Mouse (Mus musculus) midbrain, embryonic 14.5 days (tissue): Measurements from ENCODE around the gene C87499. TPM values are rescaled to one million over a fixed set of nuclear protein-coding genes. Genes with fewer than 3 reads are reported as not detected.

Experiments
- ATAC-seq: fragments of 200-750 bp; cut with Nextera tagmentation; 2 replicates; pipeline ENCODE4 v1.8.0; 2017; ENCODE audit warnings: moderate number of reproducible peaks, moderate library complexity; ENCODE audit not compliant: low FRiP score, low TSS enrichment
- DNase-seq: peaks from one replicate; pipeline ENCODE4 v3.0.0-alpha.2; 2015
- H3K27ac ChIP-seq: fragments of 300-500 bp; sonication (generic); replicated peaks from 2 replicates; pipeline ENCODE4 v1.5.1; 2014; ENCODE audit warnings: mild to moderate bottlenecking, low read depth, low read length, moderate library complexity
- H3K27me3 ChIP-seq: fragments of 300-500 bp; sonication (generic); 2 replicates; pipeline ENCODE4 v1.6.1; 2014; ENCODE audit warnings: low read length, control low read depth, mixed read lengths; ENCODE audit not compliant: control insufficient read depth, insufficient read depth
- H3K36me3 ChIP-seq: fragments of 300-500 bp; sonication (generic); 2 replicates; pipeline ENCODE4 v1.6.1; 2014; ENCODE audit warnings: low read length, control low read depth; ENCODE audit not compliant: control insufficient read depth, insufficient read depth
- H3K4me1 ChIP-seq: fragments of 300-500 bp; sonication (generic); 2 replicates; pipeline ENCODE4 v1.6.1; 2014; ENCODE audit warnings: mild to moderate bottlenecking, antibody characterized with exemption, low read length, control low read depth; ENCODE audit not compliant: control insufficient read depth, insufficient read depth
- H3K4me2 ChIP-seq: fragments of 300-500 bp; sonication (generic); 2 replicates; pipeline ENCODE4 v1.6.1; 2014; ENCODE audit warnings: mild to moderate bottlenecking, low read length, moderate library complexity
- H3K4me3 ChIP-seq: fragments of 300-500 bp; sonication (generic); replicated peaks from 2 replicates; pipeline ENCODE4 v1.5.1; 2014; ENCODE audit warnings: low read depth, low read length
- H3K9ac ChIP-seq: fragments of 300-500 bp; sonication (generic); replicated peaks from 2 replicates; pipeline ENCODE4 v1.6.1; 2014; ENCODE audit warnings: mild to moderate bottlenecking, low read length, moderate library complexity
- H3K9me3 ChIP-seq: fragments of 300-500 bp; sonication (generic); 2 replicates; pipeline ENCODE4 v1.6.1; 2016; ENCODE audit warnings: low read length, control low read depth, mixed read lengths; ENCODE audit not compliant: control insufficient read depth
- WGBS: fragments of 180-500 bp; shearing (Covaris S2); extraction: QIAGEN DNeasy Blood & Tissue Kit; methylation state at CpG from one replicate; pipeline ENCODE4 v1.1.7; 2014; 5-methylcytosine and 5-hydroxymethylcytosine counted together
- polyA plus RNA-seq: library from polyadenylated mRNA; unstranded; fragments of >200 nt; fragmentation: Nextera tagmentation; extraction: Ambion mirVana; gene quantifications from 2 replicates; pipeline ENCODE4 v1.2.1, GENCODE M21; 2014

The C87499 gene
- polyA plus RNA-seq, 1 experiment from 2014 or later = not detected

GRCm38 (mm10) chr4:88641077-88641831, 7.0 kb upstream of the C87499 start:
- Histone ChIP-seq H3K4me1 (no peaks in the 10 kb centered on the region), H3K4me2 (peak overlapping the region; percentile 23), H3K27me3 (no peaks in the 10 kb centered on the region), H3K9me3 (no peaks in the 10 kb centered on the region), H3K27ac (no peak overlapping the region), H3K4me3 (no peak overlapping the region), H3K36me3 (no peaks in the 10 kb centered on the region), H3K9ac (no peak overlapping the region)
- WGBS = 16% methylated on average over 11 of the region's 11 CpGs
- ATAC-seq (peak; percentile 90), DNase-seq (peak; percentile 96)

DNA sequence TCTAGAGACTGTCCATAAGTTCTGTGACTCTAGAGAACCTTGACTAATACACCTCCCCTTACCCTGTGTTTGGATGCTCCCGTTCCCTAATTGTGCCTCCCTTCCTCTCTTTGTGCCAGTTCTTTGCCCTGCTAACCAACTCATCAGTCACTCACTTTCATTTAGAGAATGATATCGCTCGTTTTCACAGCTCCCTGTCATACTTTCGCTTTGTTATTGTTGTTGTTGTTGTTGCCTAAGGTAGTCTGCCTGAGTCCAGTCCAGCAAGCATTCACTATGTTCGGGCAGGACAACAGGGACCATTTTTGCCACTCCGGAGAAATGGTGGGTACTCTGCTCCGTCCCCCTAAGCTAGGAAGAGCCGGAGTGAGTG, 6.5 kb upstream of the C87499 start:
- H3K27me3 ChIP-seq = no peaks in the 10 kb centered on the region
- no peaks in the 10 kb centered on the region for H3K4me1 ChIP-seq
- H3K36me3 ChIP-seq = no peaks in the 10 kb centered on the region
- ATAC-seq (no peak), DNase-seq (no peak)
- no peak overlapping the region for H3K4me3 ChIP-seq
- 67% methylated on average over 8 of the region's 8 CpGs for WGBS
- no peak overlapping the region for H3K27ac ChIP-seq
- peak overlapping the region; percentile 23 for H3K4me2 ChIP-seq
- H3K9me3 ChIP-seq = no peaks in the 10 kb centered on the region
- no peak overlapping the region for H3K9ac ChIP-seq

DNA sequence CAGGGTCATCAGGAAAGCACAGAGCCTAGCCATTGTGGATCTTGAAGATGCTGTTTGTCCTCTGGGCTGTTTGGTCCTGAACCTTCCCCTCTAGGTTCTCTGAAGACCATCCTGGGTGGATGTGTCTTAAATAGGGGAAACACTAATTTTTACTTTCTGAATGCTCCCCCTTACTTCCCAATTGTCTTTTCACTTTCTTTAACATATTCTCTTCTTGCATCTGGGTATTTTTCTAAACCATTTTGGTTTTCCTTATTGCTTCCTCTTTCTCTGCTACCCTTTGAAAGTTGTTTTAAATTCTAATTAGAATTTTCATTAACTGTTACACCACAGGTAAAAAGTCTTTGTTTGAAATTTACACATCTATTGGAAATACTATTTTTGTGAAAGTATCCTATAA, 30.9 kb downstream of the C87499 start, which contains the start of gene Ifna12:
Gene Ifna12, minus strand, starts transcription at position 101 of the 400 bp plus-strand sequence.
- Histone ChIP-seq H3K27me3 (no peaks in the 10 kb centered on the region), H3K4me3 (no peak within 1 kb of the TSS), H3K27ac (no peak within 1 kb of the TSS), H3K9ac (no peak within 1 kb of the TSS), H3K9me3 (no peaks in the 10 kb centered on the region), H3K4me2 (no peak within 1 kb of the TSS), H3K4me1 (no peaks in the 10 kb centered on the region), H3K36me3 (no peaks in the 10 kb centered on the region)
- DNase-seq (no peak), ATAC-seq (no peak)

GRCm38 (mm10) chr4:88592285-88592684, 41.9 kb downstream of the C87499 start, which contains the start of gene Ifna9:
Gene Ifna9, minus strand, starts transcription at chr4:88592385.
- Histone ChIP-seq H3K36me3 (no peaks in the 10 kb centered on the region), H3K4me2 (no peak within 1 kb of the TSS), H3K9me3 (no peaks in the 10 kb centered on the region), H3K9ac (no peak within 1 kb of the TSS), H3K4me3 (no peak within 1 kb of the TSS), H3K4me1 (no peaks in the 10 kb centered on the region), H3K27me3 (no peaks in the 10 kb centered on the region), H3K27ac (no peak within 1 kb of the TSS)
- WGBS = 83% methylated on average over 1 of the region's 1 CpGs
- DNase-seq = no peak
- no peak for ATAC-seq

Other genes with a start within 250 kb of the C87499 start
- gene Hacd4, start 195.5 kb downstream of the C87499 start, polyA plus RNA-seq = 2.4 and 3.8 TPM in 2 replicates
- not detected in 2 replicates for gene Ifnb1, start 111.6 kb downstream of the C87499 start, polyA plus RNA-seq
- gene Ifna15, start 76.2 kb downstream of the C87499 start, polyA plus RNA-seq = not detected in 2 replicates
- gene Ifna14, start 62.6 kb downstream of the C87499 start, polyA plus RNA-seq = not detected in 2 replicates
- gene Ifna9, start 42.0 kb downstream of the C87499 start, polyA plus RNA-seq = not detected in 2 replicates
- gene Ifna12, start 31.0 kb downstream of the C87499 start, polyA plus RNA-seq = not detected in 2 replicates
- gene Ifna13, start 10.0 kb upstream of the C87499 start, polyA plus RNA-seq = not detected in 2 replicates
- gene Ifna16, start 42.5 kb upstream of the C87499 start, polyA plus RNA-seq = not detected in 2 replicates
- not detected in 2 replicates for gene Ifna2, start 49.5 kb upstream of the C87499 start, polyA plus RNA-seq
- gene Ifnab, start 56.9 kb upstream of the C87499 start, polyA plus RNA-seq = not detected in 2 replicates
- gene Gm26566, start 87.4 kb upstream of the C87499 start, polyA plus RNA-seq = 1.8 and 2.2 TPM in 2 replicates
- gene Klhl9, start 88.1 kb upstream of the C87499 start, polyA plus RNA-seq = 137 and 177 TPM in 2 replicates
- gene Gm13271, start 120.5 kb upstream of the C87499 start, polyA plus RNA-seq = not detected in 2 replicates
- not detected in 2 replicates for gene Gm13283, start 125.7 kb upstream of the C87499 start, polyA plus RNA-seq
- not detected in 2 replicates for gene Gm13290, start 139.4 kb upstream of the C87499 start, polyA plus RNA-seq
- gene Gm13289, start 142.5 kb upstream of the C87499 start, polyA plus RNA-seq = not detected in 2 replicates
- gene Gm13272, start 145.4 kb upstream of the C87499 start, polyA plus RNA-seq = not detected in 2 replicates
- gene Ifnz, start 147.7 kb upstream of the C87499 start, polyA plus RNA-seq = not detected in 2 replicates
- not detected in 2 replicates for gene Gm13276, start 151.3 kb upstream of the C87499 start, polyA plus RNA-seq
- gene Gm13277, start 154.2 kb upstream of the C87499 start, polyA plus RNA-seq = not detected in 2 replicates
- not detected in 2 replicates for gene Gm13278, start 157.1 kb upstream of the C87499 start, polyA plus RNA-seq
- gene Gm13275, start 160.1 kb upstream of the C87499 start, polyA plus RNA-seq = not detected in 2 replicates
- not detected in 2 replicates for gene Gm13279, start 163.0 kb upstream of the C87499 start, polyA plus RNA-seq
- 0.17 TPM in 1 of 2 replicates, not detected in the other for gene Gm13285, start 165.3 kb upstream of the C87499 start, polyA plus RNA-seq
- gene Gm13287, start 168.8 kb upstream of the C87499 start, polyA plus RNA-seq = not detected in 2 replicates
- gene Gm13288, start 171.1 kb upstream of the C87499 start, polyA plus RNA-seq = 0.08 TPM in 1 of 2 replicates, not detected in the other
- not detected in 2 replicates for gene Ifna7, start 181.8 kb upstream of the C87499 start, polyA plus RNA-seq
- not detected in 2 replicates for gene Ifna11, start 185.5 kb upstream of the C87499 start, polyA plus RNA-seq
- gene Ifna6, start 193.0 kb upstream of the C87499 start, polyA plus RNA-seq = not detected in 2 replicates
- gene Ifna5, start 201.1 kb upstream of the C87499 start, polyA plus RNA-seq = not detected in 2 replicates
- gene Ifna4, start 207.4 kb upstream of the C87499 start, polyA plus RNA-seq = not detected in 2 replicates
- gene Ifna1, start 215.7 kb upstream of the C87499 start, polyA plus RNA-seq = not detected in 2 replicates
- not detected in 2 replicates for gene Ifne, start 245.8 kb upstream of the C87499 start, polyA plus RNA-seq